Mouse (Mus musculus) lung, embryonic 16.5 days (tissue): ENCODE data around the gene Capn8. TPM values are rescaled to one million over a fixed set of nuclear protein-coding genes. Genes with fewer than 3 reads are reported as not detected.
"Not testable (repeated sequence)": the region's sequence is repeated elsewhere in the genome, so short reads cannot be mapped to it uniquely, and the experiment has no call there.

Source experiments
- ATAC-seq: fragments of 200-750 bp; cut with Nextera tagmentation; 2 replicates; pipeline ENCODE4 v1.8.0; 2017; ENCODE audit warnings: low read depth, mild to moderate bottlenecking, moderate library complexity
- H3K27ac ChIP-seq: fragments of 300-500 bp; sonication (generic); 2 replicates; pipeline ENCODE4 v1.5.1; 2014; ENCODE audit warnings: mild to moderate bottlenecking, control low read depth, low read length
- H3K27me3 ChIP-seq: fragments of 300-500 bp; sonication (generic); 2 replicates; pipeline ENCODE4 v1.6.1; 2014; ENCODE audit warnings: low read depth, low read length, mixed read lengths; ENCODE audit not compliant: control insufficient read depth, insufficient read depth
- H3K36me3 ChIP-seq: fragments of 300-500 bp; sonication (generic); 2 replicates; pipeline ENCODE4 v1.6.1; 2014; ENCODE audit warnings: low read length; ENCODE audit not compliant: control insufficient read depth, insufficient read depth
- H3K4me1 ChIP-seq: fragments of 300-500 bp; sonication (generic); replicated peaks from 2 replicates; pipeline ENCODE4 v1.6.1; 2014; ENCODE audit warnings: low read length, mixed read lengths; ENCODE audit not compliant: control insufficient read depth, insufficient read depth
- H3K4me2 ChIP-seq: fragments of 300-500 bp; sonication (generic); 2 replicates; pipeline ENCODE4 v1.6.1; 2014; ENCODE audit warnings: low read depth, low read length, control low read depth
- H3K4me3 ChIP-seq: fragments of 300-500 bp; sonication (generic); 2 replicates; pipeline ENCODE4 v1.5.1; 2014; ENCODE audit warnings: mild to moderate bottlenecking, low read length, control low read depth
- H3K9ac ChIP-seq: fragments of 300-500 bp; sonication (generic); 2 replicates; pipeline ENCODE4 v1.6.1; 2014; ENCODE audit warnings: low read length, control low read depth
- H3K9me3 ChIP-seq: fragments of 300-500 bp; sonication (generic); 2 replicates; pipeline ENCODE4 v1.6.1; 2016; ENCODE audit warnings: low read length; ENCODE audit not compliant: control insufficient read depth
- WGBS: fragments of 180-500 bp; shearing (Covaris S2); extraction: QIAGEN DNeasy Blood & Tissue Kit; methylation state at CpG from one replicate; pipeline ENCODE4 v1.1.7; 2014; 5-methylcytosine and 5-hydroxymethylcytosine counted together
- polyA plus RNA-seq: library from polyadenylated mRNA; unstranded; fragments of >200 nt; fragmentation: Nextera tagmentation; extraction: Ambion mirVana; gene quantifications from 2 replicates; pipeline ENCODE4 v1.2.1, GENCODE M21; 2015

Capn8 gene
- polyA plus RNA-seq, 1 experiment from 2014 or later: 0.06 TPM

GRCm38 (mm10) chr1:182629228-182629627 lies 64.4 kb downstream of the Capn8 start:
- Histone ChIP-seq H3K4me2 (no peak overlapping the region), H3K4me1 (no peaks in the 10 kb centered on the region; the same call in 1 of the 2 replicates), H3K36me3 (no peaks in the 10 kb centered on the region), H3K27ac (no peak overlapping the region), H3K9ac (no peak overlapping the region), H3K4me3 (no peak overlapping the region), H3K27me3 (no peaks in the 10 kb centered on the region), H3K9me3 (no peaks in the 10 kb centered on the region)
- no peak for ATAC-seq
- WGBS: 94% methylated on average over 4 of the region's 4 CpGs

GRCm38 (mm10) chr1:182633712-182634294 lies 69.0 kb downstream of the Capn8 start:
- Histone ChIP-seq H3K27ac (no peak overlapping the region), H3K4me1 (no peaks in the 10 kb centered on the region; the same call in 1 of the 2 replicates), H3K36me3 (no peaks in the 10 kb centered on the region), H3K4me2 (no peak overlapping the region), H3K27me3 (no peaks in the 10 kb centered on the region), H3K9me3 (no peaks in the 10 kb centered on the region), H3K9ac (no peak overlapping the region), H3K4me3 (no peak overlapping the region)
- peak; percentile 65 for ATAC-seq
- 53% methylated on average over 12 of the region's 12 CpGs for WGBS

DNA sequence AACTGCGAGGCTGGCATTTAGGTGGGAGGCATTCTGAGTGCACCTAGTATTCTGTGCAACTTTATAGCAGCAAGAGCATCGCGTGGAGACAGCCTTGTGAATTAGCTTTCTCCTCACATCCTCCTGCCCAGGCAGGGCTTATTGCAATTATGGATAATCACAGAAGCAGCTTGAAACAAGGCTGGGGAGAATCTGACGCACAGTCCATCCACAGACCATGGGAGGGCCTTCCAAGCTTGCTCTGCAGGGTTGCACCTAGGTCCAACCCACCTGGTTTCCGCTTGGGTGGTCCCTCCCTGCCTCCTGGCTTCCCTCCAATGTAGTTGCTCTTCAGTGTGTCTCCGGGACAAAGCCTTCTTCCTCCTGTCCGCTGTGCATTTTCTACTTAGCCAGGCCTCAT lies 74.2 kb downstream of the Capn8 start:
- ATAC-seq: no peak
- Histone ChIP-seq H3K4me3 (no peak overlapping the region), H3K9ac (no peak overlapping the region), H3K9me3 (no peaks in the 10 kb centered on the region), H3K36me3 (no peaks in the 10 kb centered on the region), H3K4me1 (no peaks in the 10 kb centered on the region; the same call in none of the 2 replicates), H3K27me3 (no peaks in the 10 kb centered on the region), H3K4me2 (no peak overlapping the region), H3K27ac (no peak overlapping the region)
- WGBS: 62% methylated on average over 7 of the region's 7 CpGs

DNA sequence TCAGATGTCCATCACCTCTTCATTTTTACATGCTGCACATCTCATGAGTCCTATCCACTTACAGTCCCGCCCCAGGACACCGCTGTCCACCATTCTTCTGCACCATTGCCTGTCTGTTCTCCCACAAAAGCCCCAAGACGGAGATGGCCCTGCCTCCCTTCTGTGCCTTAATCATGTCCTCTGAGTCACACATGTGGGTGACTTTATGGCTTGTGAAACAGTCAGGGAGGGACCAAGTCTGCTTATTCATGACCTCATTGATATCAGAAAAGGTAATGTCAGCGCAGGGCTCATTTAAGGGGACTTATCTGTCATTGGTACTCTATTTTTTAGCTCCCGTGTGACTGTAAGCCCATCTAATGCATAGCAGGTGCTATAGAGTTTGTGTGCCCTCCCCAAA lies 74.6 kb downstream of the Capn8 start:
- WGBS: 91% methylated on average over 5 of the region's 5 CpGs
- ATAC-seq: no peak
- H3K36me3 ChIP-seq: no peaks in the 10 kb centered on the region
- H3K9me3 ChIP-seq: no peaks in the 10 kb centered on the region
- H3K4me1 ChIP-seq: no peaks in the 10 kb centered on the region; the same call in 1 of the 2 replicates
- no peak overlapping the region for H3K27ac ChIP-seq
- H3K9ac ChIP-seq: no peak overlapping the region
- H3K4me2 ChIP-seq: no peak overlapping the region
- H3K27me3 ChIP-seq: no peaks in the 10 kb centered on the region
- no peak overlapping the region for H3K4me3 ChIP-seq

- Histone ChIP-seq H3K9ac (no peak overlapping the region), H3K4me2 (no peak overlapping the region), H3K36me3 (no peaks in the 10 kb centered on the region), H3K4me3 (no peak overlapping the region), H3K4me1 (peaks cover 4% of the 10 kb centered on the region; the same call in 1 of the 2 replicates), H3K9me3 (no peaks in the 10 kb centered on the region), H3K27ac (no peak overlapping the region), H3K27me3 (no peaks in the 10 kb centered on the region)
- 58% methylated on average over 4 of the region's 4 CpGs for WGBS
- ATAC-seq: no peak
These were observed 75.3 kb downstream of the Capn8 start for GRCm38 (mm10) chr1:182640094-182640493.

DNA sequence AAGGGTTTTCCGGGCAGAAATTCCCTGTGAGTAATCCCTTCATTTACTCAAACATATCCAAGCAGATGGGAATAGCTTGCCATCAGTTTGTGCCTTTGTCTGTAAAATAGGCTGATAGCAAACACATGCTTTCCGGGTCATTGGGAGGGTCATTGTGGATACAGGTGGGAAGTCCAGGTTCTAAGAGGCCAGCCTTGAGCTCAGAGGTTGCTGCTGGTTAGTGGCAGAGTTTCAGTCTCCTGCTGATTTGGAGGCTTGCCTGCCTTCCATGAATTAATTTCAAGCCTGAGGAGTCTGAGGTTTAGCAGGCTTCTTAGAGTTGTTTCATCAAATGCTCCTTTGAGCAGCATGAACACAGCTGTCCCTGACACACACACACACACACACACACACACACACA lies 78.0 kb downstream of the Capn8 start:
- 53% methylated on average over 2 of the region's 2 CpGs for WGBS
- Histone ChIP-seq H3K4me2 (no peak overlapping the region), H3K4me1 (peaks cover 9% of the 10 kb centered on the region), H3K9me3 (no peaks in the 10 kb centered on the region), H3K9ac (no peak overlapping the region), H3K27me3 (no peaks in the 10 kb centered on the region), H3K4me3 (no peak overlapping the region), H3K27ac (no peak overlapping the region), H3K36me3 (no peaks in the 10 kb centered on the region)
- ATAC-seq: no peak

GRCm38 (mm10) chr1:182644418-182644817 lies 79.6 kb downstream of the Capn8 start:
- not testable (repeated sequence) for H3K9me3 ChIP-seq, ATAC-seq, H3K4me2 ChIP-seq, H3K36me3 ChIP-seq, H3K9ac ChIP-seq, H3K27ac ChIP-seq, H3K4me3 ChIP-seq, H3K4me1 ChIP-seq, H3K27me3 ChIP-seq
- 92% methylated on average over 8 of the region's 8 CpGs for WGBS

DNA sequence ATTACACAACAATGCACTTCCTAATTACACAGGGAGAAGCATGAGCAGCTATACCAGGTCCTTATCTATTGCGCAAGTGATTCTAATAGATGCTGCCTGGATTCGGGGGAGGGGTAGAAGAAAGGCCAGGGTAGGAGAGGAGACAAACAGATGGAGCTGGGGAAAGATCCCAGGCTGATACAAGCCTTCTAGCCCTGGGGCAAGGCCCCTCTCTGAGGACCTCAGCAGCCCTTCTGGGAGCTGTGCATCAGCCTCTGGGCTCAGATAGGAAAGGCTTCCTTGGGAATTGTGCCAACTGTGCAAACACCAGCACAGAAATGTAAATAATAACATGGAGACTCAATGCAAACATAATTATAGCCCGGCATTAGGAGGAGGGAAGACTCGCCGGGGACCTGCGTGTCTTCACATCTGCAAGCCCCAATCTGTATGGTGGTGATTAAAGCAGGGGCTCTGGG lies 80.4 kb downstream of the Capn8 start:
- no peak overlapping the region for H3K9ac ChIP-seq
- WGBS: 26% methylated on average over 6 of the region's 6 CpGs
- H3K4me1 ChIP-seq: peaks cover 9% of the 10 kb centered on the region
- H3K27ac ChIP-seq: no peak overlapping the region
- no peak overlapping the region for H3K4me3 ChIP-seq
- ATAC-seq: peak; percentile 53
- H3K27me3 ChIP-seq: no peaks in the 10 kb centered on the region
- H3K4me2 ChIP-seq: no peak overlapping the region
- H3K36me3 ChIP-seq: no peaks in the 10 kb centered on the region
- no peaks in the 10 kb centered on the region for H3K9me3 ChIP-seq

- Histone ChIP-seq H3K4me1 (peaks cover 9% of the 10 kb centered on the region), H3K27ac (no peak overlapping the region), H3K9ac (no peak overlapping the region), H3K9me3 (no peaks in the 10 kb centered on the region), H3K4me2 (no peak overlapping the region), H3K4me3 (no peak overlapping the region), H3K36me3 (no peaks in the 10 kb centered on the region), H3K27me3 (no peaks in the 10 kb centered on the region)
- 59% methylated on average over 3 of the region's 3 CpGs for WGBS
- no peak for ATAC-seq
These were observed 82.0 kb downstream of the Capn8 start for GRCm38 (mm10) chr1:182646796-182647195.

DNA sequence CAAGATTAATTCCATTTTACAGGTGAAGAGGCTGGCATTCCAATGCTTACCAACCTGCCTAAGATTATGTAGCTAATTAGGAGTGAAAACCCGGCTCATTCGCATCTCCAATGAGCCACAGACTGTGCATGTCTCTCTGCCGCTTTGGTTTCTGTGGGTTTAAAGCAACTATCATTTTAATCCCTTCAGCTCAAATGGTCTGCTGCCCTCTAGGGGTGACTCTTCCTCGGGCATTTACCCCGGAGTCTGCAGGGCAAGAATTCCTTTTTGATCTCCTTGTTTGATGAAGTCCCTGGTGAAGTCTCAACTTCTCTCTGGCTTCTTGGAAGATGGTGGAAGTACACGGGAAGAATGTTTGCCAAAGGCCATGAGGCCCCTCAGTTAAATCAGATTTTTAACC lies 93.0 kb downstream of the Capn8 start:
- no peaks in the 10 kb centered on the region for H3K36me3 ChIP-seq
- no peaks in the 10 kb centered on the region for H3K9me3 ChIP-seq
- no peak overlapping the region for H3K27ac ChIP-seq
- no peak overlapping the region for H3K4me2 ChIP-seq
- no peaks in the 10 kb centered on the region for H3K27me3 ChIP-seq
- no peak overlapping the region for H3K9ac ChIP-seq
- 17% methylated on average over 6 of the region's 6 CpGs for WGBS
- peaks cover 12% of the 10 kb centered on the region for H3K4me1 ChIP-seq
- ATAC-seq: no peak
- no peak overlapping the region for H3K4me3 ChIP-seq
